Mouse (Mus musculus): ENCODE results near the gene Aff3. TPM values are rescaled to one million over a fixed set of nuclear protein-coding genes. Genes with fewer than 3 reads are reported as not detected.
A peak's percentile ranks its signal among the peaks of the same experiment; 100 is the strongest.
"Not testable (repeated sequence)": the region's sequence is repeated elsewhere in the genome, so short reads cannot be mapped to it uniquely, and the experiment has no call there.

The Aff3 gene
- polyA plus RNA-seq, 1 experiment from 2014 or later, result 29.5 TPM

DNA sequence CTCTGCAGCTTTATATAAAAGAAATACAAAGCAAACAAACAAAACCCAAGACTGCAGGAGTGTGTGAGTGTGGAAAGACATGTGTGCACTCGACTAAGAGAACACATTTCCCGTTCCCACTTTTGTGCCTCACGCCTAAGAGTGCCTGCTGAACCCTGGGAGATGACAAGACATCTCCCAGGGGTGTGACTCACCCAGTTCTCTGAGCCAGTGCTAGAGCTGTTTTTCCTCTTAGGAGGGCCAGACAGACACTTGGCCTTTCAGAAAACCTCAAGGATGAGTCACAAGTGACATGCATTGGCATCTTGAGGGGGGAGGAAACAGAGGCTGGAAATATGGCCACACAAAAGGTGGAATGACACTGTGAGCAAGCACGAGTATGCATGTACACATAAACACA is 227.1 kb downstream of the Aff3 start:
- no peak overlapping the region for H3K9ac ChIP-seq
- H3K4me2 ChIP-seq (replicated peaks), result no peak overlapping the region
- H3K4me3 ChIP-seq (replicated peaks; ENCODE audit: low read length), result no peak overlapping the region
- DNase-seq (ENCODE audit: low spot score), result no peak
- ATAC-seq (ENCODE audit: low FRiP score), result no peak
- 47% methylated on average over 4 of the region's 4 CpGs for WGBS
- H3K36me3 ChIP-seq (replicated peaks; ENCODE audit: control insufficient read depth, insufficient read depth), result no peaks in the 10 kb centered on the region
- peak overlapping the region; percentile 79; the same call in 1 of the 2 replicates for H3K27ac ChIP-seq
- peaks cover 59% of the 10 kb centered on the region for H3K4me1 ChIP-seq (replicated peaks; ENCODE audit: control insufficient read depth, insufficient read depth, low read length)
- no peaks in the 10 kb centered on the region for H3K27me3 ChIP-seq (ENCODE audit: control insufficient read depth, insufficient read depth, low read length)
- no peaks in the 10 kb centered on the region for H3K9me3 ChIP-seq (ENCODE audit: control insufficient read depth, low read length)

DNA sequence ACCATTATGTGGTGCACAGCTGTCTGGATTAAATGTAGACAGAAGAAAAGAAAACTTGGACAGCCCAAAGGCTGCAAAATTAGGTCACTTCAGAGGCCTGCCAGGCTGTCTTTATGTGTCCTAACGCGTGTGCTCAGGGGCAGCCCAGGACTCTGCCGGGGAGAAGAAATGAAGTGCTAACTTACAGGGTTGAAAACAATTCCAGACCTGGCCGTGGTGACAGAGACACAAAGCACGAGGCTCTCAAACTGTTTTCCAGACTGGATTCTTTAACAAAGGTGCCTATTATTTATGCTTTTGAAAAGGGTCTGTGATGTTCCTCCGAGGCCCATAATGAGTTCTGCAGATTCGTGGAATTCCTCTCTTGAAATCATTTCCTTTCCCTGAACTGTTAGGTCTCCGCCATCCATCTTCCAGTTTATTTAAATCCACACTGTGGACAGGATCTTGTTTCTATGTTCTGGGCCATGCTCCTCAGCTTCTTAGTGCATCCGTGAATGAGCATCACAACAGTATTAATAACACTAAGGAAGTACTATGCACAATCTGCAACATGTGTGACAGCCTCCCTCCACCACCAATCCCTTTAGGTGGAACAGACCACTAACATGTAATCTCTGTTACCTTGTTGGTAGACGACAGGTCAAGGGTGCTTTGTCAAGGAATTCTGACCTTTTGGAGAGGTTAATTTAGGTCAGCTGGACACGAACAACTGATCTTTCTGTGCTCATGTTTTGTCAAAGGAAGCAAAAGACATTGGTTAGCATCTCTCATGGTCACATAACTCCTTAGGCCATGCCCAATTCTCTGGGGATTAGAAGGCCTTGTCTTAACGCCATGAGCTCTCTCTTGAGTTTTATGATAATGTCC is 228.0 kb downstream of the Aff3 start:
- ATAC-seq (ENCODE audit: low FRiP score) (no peak), DNase-seq (ENCODE audit: low spot score) (no peak)
- H3K36me3 ChIP-seq (replicated peaks; ENCODE audit: control insufficient read depth, insufficient read depth), result no peaks in the 10 kb centered on the region
- peak overlapping the region; percentile 1; the same call in 1 of the 2 replicates for H3K27ac ChIP-seq
- no peaks in the 10 kb centered on the region for H3K9me3 ChIP-seq (ENCODE audit: control insufficient read depth, low read length)
- peaks cover 57% of the 10 kb centered on the region for H3K4me1 ChIP-seq (replicated peaks; ENCODE audit: control insufficient read depth, insufficient read depth, low read length)
- no peak overlapping the region for H3K4me2 ChIP-seq (replicated peaks)
- WGBS, result 19% methylated on average over 12 of the region's 12 CpGs
- no peak overlapping the region for H3K9ac ChIP-seq
- H3K4me3 ChIP-seq (replicated peaks; ENCODE audit: low read length), result no peak overlapping the region
- H3K27me3 ChIP-seq (ENCODE audit: control insufficient read depth, insufficient read depth, low read length), result no peaks in the 10 kb centered on the region

DNA sequence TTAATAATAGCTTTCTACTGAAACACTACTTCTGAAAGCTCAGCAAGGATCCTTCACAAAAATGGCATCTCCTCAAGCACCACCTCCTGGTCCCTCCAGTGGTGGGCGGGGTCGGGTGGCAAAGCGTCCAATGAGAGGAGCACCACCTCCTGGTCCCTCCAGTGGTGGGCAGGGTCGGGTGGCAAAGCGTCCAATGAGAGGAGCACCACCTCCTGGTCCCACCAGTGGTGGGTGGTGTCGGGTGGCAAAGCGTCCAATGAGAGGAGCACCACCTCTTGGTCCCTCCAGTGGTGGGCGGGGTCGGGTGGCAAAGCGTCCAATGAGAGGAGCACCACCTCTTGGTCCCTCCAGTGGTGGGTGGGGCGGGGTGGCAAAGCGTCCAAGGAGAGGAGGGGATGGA is 234.4 kb downstream of the Aff3 start:
- DNase-seq (ENCODE audit: low spot score); ATAC-seq (ENCODE audit: low FRiP score); H3K4me2 ChIP-seq (replicated peaks); H3K4me3 ChIP-seq (replicated peaks; ENCODE audit: low read length); H3K9ac ChIP-seq; H3K36me3 ChIP-seq (replicated peaks; ENCODE audit: control insufficient read depth, insufficient read depth); H3K27ac ChIP-seq; H3K27me3 ChIP-seq (ENCODE audit: control insufficient read depth, insufficient read depth, low read length); H3K9me3 ChIP-seq (ENCODE audit: control insufficient read depth, low read length): not testable (repeated sequence)
- peaks cover 13% of the 10 kb centered on the region; the same call in 1 of the 2 replicates for H3K4me1 ChIP-seq (replicated peaks; ENCODE audit: control insufficient read depth, insufficient read depth, low read length)
- WGBS, result 97% methylated on average over 12 of the region's 12 CpGs

DNA sequence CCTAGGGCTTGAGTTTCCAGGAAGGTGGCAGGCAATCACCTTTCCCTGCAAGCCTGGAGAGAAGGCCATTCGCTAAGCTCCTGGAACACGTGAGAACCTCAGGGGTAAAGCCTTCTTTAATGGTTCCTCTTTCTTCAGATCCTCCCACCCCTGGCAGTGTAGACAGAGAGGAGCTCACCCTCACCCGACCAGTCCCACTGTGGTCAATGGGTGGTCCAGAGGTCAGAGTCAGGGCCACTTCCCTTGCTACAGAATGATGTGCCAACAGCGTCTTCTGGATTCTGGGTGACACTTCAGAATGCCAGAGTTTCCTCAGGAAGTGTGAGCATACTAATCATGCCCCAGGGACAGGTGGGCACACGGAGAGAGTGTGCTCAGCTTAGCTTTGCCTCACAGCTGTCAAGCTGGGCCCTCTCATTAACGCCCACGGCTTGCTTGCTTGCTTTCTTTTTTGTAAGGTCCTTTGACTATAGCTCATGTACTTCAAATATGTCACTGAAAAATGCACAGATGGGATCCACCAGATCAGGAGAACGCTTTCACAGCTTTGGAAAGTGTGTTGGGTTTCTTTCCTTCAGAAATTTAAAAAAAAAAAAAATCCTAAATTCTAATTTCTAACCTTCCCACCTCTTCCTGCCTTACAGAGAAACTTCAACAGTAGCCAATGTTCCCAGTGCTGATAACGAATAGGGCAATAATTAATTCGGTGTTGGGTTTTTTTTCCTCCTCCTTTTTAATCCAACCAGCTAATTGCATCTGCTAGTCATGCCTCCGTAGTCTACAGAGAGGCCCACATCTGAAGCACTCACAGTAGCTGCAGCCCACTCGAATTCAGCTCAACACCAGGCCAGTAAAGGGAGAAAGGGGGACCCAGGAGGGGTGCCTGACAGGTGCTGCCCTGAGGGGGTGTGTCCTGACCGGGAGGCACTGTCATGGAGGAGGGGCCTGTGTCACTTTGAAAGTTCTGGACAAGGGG is 235.8 kb downstream of the Aff3 start:
- Histone ChIP-seq H3K9me3 (ENCODE audit: control insufficient read depth, low read length) (no peaks in the 10 kb centered on the region), H3K9ac (no peak overlapping the region), H3K27ac (0 out of 2 replicates have a peak overlapping the region, but pooled peaks have one; percentile 21), H3K4me2 (replicated peaks) (no peak overlapping the region), H3K4me1 (replicated peaks; ENCODE audit: control insufficient read depth, insufficient read depth, low read length) (peaks cover 14% of the 10 kb centered on the region; the same call in 1 of the 2 replicates), H3K36me3 (replicated peaks; ENCODE audit: control insufficient read depth, insufficient read depth) (no peaks in the 10 kb centered on the region), H3K27me3 (ENCODE audit: control insufficient read depth, insufficient read depth, low read length) (no peaks in the 10 kb centered on the region), H3K4me3 (replicated peaks; ENCODE audit: low read length) (no peak overlapping the region)
- WGBS, result 51% methylated on average over 13 of the region's 13 CpGs
- no peak; the same call in 1 of the 2 replicates for ATAC-seq (ENCODE audit: low FRiP score)
- no peak for DNase-seq (ENCODE audit: low spot score)

DNA sequence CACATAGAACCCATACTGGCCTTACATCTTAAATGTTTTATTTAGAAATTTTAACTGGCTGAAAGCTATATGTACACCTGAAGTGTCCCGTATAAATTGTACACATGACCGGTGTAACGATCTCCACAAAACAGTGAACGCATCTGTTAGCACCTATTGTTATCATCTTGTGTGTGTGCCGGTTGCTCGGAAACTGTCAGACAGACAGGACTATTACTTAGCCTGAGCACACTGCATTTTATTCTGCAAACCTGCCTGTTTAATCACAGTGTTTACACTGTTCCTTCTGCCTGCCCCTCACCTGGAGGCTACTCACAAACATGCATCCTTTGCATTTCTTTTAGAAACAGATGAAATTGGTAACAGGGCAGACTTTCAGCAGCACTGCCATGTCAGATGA is 241.8 kb downstream of the Aff3 start:
- DNase-seq (ENCODE audit: low spot score), result no peak
- peaks cover 27% of the 10 kb centered on the region for H3K4me1 ChIP-seq (replicated peaks; ENCODE audit: control insufficient read depth, insufficient read depth, low read length)
- H3K4me2 ChIP-seq (replicated peaks), result no peak overlapping the region
- ATAC-seq (ENCODE audit: low FRiP score), result no peak
- H3K9ac ChIP-seq, result no peak overlapping the region
- no peaks in the 10 kb centered on the region for H3K27me3 ChIP-seq (ENCODE audit: control insufficient read depth, insufficient read depth, low read length)
- no peaks in the 10 kb centered on the region for H3K9me3 ChIP-seq (ENCODE audit: control insufficient read depth, low read length)
- no peak overlapping the region for H3K27ac ChIP-seq
- WGBS, result 86% methylated on average over 6 of the region's 6 CpGs
- no peak overlapping the region for H3K4me3 ChIP-seq (replicated peaks; ENCODE audit: low read length)
- H3K36me3 ChIP-seq (replicated peaks; ENCODE audit: control insufficient read depth, insufficient read depth), result no peaks in the 10 kb centered on the region

DNA sequence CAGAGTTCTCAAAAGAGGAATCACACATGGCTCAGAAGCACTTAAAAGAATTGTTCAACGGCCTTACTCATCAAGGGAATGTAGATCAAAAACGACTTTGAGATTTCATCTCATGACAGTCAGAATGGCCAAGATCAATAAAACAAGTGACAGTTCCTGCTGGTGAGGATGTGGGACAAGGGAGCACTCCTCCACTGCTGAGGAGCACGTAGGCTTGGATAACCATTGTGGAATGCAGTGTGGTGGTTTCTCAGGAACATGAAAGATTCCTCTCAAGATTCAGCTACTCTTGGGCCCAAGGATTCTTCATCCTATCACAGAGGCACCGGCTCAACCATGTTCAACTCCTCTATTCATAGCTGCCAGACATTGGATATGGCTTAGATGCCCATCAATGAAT is 245.4 kb downstream of the Aff3 start:
- H3K4me3 ChIP-seq (replicated peaks; ENCODE audit: low read length), result no peak overlapping the region
- 90% methylated on average over 4 of the region's 4 CpGs for WGBS
- no peak overlapping the region for H3K9ac ChIP-seq
- no peak overlapping the region for H3K4me2 ChIP-seq (replicated peaks)
- H3K4me1 ChIP-seq (replicated peaks; ENCODE audit: control insufficient read depth, insufficient read depth, low read length), result peaks cover 25% of the 10 kb centered on the region
- ATAC-seq (ENCODE audit: low FRiP score), result no peak
- no peaks in the 10 kb centered on the region for H3K36me3 ChIP-seq (replicated peaks; ENCODE audit: control insufficient read depth, insufficient read depth)
- no peaks in the 10 kb centered on the region for H3K9me3 ChIP-seq (ENCODE audit: control insufficient read depth, low read length)
- DNase-seq (ENCODE audit: low spot score), result no peak
- no peak overlapping the region for H3K27ac ChIP-seq
- H3K27me3 ChIP-seq (ENCODE audit: control insufficient read depth, insufficient read depth, low read length), result no peaks in the 10 kb centered on the region

DNA sequence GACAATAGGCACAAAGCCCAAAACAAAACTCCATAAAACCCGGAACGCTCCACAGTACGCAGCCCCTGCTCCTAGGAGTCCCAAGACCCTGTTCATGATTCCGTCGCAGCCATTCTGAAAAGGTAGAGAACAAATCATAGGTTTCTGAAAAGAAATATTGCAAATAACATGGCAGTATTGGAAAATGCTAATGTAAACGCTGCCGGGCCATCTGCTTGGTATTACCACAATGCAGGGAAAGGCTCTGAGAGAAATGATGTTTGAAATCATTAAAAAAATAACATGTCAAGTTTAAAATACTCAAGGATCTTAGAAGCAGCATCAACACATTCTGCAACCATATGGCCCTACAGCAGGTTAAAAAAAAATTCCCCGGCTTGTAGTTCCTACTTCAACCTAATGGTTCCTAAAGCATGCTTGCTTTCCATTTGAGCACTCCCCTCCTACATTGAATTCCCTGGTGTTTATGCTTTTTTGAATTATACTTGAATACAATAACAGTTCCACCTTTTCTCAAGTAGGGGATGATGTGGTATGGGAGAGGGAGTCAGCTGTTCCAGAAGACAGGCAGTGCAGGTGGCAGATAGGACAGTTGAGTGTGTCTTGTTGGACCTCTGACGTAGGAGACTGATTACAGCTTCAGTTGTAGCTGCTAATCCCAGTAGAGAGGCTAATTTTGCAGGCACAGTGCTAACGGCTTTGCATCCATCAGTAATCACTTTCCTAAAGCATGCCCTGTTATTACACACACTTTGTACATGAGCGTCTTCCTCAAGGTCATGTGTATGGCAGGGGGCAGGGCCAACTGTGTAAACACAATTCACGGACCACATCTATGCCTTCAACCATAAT is 246.3 kb downstream of the Aff3 start:
- no peak overlapping the region for H3K9ac ChIP-seq
- WGBS, result 43% methylated on average over 12 of the region's 12 CpGs
- H3K9me3 ChIP-seq (ENCODE audit: control insufficient read depth, low read length), result no peaks in the 10 kb centered on the region
- H3K4me3 ChIP-seq (replicated peaks; ENCODE audit: low read length), result no peak overlapping the region
- DNase-seq (ENCODE audit: low spot score), result no peak
- peak overlapping the region; percentile 70 for H3K27ac ChIP-seq
- H3K4me2 ChIP-seq (replicated peaks), result no peak overlapping the region
- peaks cover 25% of the 10 kb centered on the region for H3K4me1 ChIP-seq (replicated peaks; ENCODE audit: control insufficient read depth, insufficient read depth, low read length)
- ATAC-seq (ENCODE audit: low FRiP score), result no peak; the same call in 1 of the 2 replicates
- H3K36me3 ChIP-seq (replicated peaks; ENCODE audit: control insufficient read depth, insufficient read depth), result no peaks in the 10 kb centered on the region
- no peaks in the 10 kb centered on the region for H3K27me3 ChIP-seq (ENCODE audit: control insufficient read depth, insufficient read depth, low read length)

DNA sequence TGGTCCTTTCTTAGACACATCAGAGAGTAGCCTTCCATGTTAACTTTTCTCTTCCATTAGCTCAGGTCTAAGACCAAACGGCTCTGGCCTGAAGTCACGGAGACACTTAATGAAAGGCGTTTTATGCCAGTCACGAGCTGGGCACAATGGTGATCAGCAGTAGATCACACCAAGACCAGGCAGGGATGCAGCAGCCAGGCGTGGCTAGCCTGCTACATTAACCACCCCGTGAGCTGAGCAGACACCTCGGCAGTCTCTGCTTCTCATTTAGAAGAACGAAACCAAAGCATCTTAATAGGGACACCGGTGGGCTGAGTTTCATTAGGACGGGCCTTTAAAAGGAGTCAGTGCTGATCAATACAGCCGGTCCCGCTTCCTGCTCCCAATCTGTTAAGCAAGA is 247.6 kb downstream of the Aff3 start:
- Histone ChIP-seq H3K4me2 (replicated peaks) (no peak overlapping the region), H3K36me3 (replicated peaks; ENCODE audit: control insufficient read depth, insufficient read depth) (no peaks in the 10 kb centered on the region), H3K9me3 (ENCODE audit: control insufficient read depth, low read length) (no peaks in the 10 kb centered on the region), H3K4me1 (replicated peaks; ENCODE audit: control insufficient read depth, insufficient read depth, low read length) (peaks cover 25% of the 10 kb centered on the region), H3K9ac (no peak overlapping the region), H3K27ac (peak overlapping the region; percentile 70), H3K27me3 (ENCODE audit: control insufficient read depth, insufficient read depth, low read length) (no peaks in the 10 kb centered on the region), H3K4me3 (replicated peaks; ENCODE audit: low read length) (no peak overlapping the region)
- WGBS, result 33% methylated on average over 12 of the region's 12 CpGs
- no peak for DNase-seq (ENCODE audit: low spot score)
- ATAC-seq (ENCODE audit: low FRiP score), result no peak

All from hindbrain, embryonic 14.5 days (tissue).